Mouse (Mus musculus) C2C12 (cell line): ENCODE results near the gene Ssx2ip.

Source experiments
- CEBPB ChIP-seq: IDR thresholded peaks from one replicate; pipeline ENCODE4 v1.6.1; 2011; ENCODE audit warnings: low read depth, mild to moderate bottlenecking, control low read depth, moderate library complexity
- CTCF ChIP-seq: IDR thresholded peaks from one replicate; pipeline ENCODE4 v1.5.1; 2011; ENCODE audit not compliant: control insufficient read depth, insufficient read depth, insufficient read length
- FOSL1 ChIP-seq: IDR thresholded peaks from one replicate; pipeline ENCODE4 v1.8.0; 2011; ENCODE audit warnings: mild to moderate bottlenecking, low read length; ENCODE audit not compliant: poor library complexity, insufficient read depth, severe bottlenecking
- MAX ChIP-seq: IDR thresholded peaks from one replicate; pipeline ENCODE4 v1.6.1; 2011; ENCODE audit warnings: mild to moderate bottlenecking, control low read depth
- MYOD1 ChIP-seq: IDR thresholded peaks from one replicate; pipeline ENCODE4 v1.6.1; 2011; ENCODE audit warnings: low read depth; ENCODE audit not compliant: control insufficient read depth, insufficient read length
- MYOG ChIP-seq: IDR thresholded peaks from one replicate; pipeline ENCODE4 v1.6.1; 2011; ENCODE audit not compliant: control insufficient read depth, insufficient read length; ENCODE audit errors: extremely low read depth
- USF1 ChIP-seq: IDR thresholded peaks from one replicate; pipeline ENCODE4 v1.6.1; 2011; ENCODE audit warnings: low read depth, mild to moderate bottlenecking, control low read depth, moderate library complexity

- no peak for TF ChIP-seq MAX
- no peak for TF ChIP-seq CTCF
- TF ChIP-seq MYOD1 = no peak
- TF ChIP-seq USF1 = no peak
- no peak for TF ChIP-seq CEBPB
- TF ChIP-seq FOSL1 = no peak
- no peak for TF ChIP-seq MYOG
Observed at GRCm38 (mm10) chr3:146473741-146474140, 69.3 kb downstream of the Ssx2ip start.
